15 mouse cellular contexts compared by ENCODE assay signal in genomic region chr12:35072178-35072577, GRCm38 (mm10).
"Had no signal": no experiment of that assay in that cellular context is flagged by ENCODE, and none has a peak within 500 bp of the region (broad histone marks: within the 10 kb centered on the region; RNA-seq: fewer than 3 reads in every experiment).

No protein-coding gene starts in this region.

- DNase-seq: kidney, adult 9 months; kidney, postnatal 14 days; kidney, postnatal 4 days; layer of hippocampus, postnatal 36 days; liver; lung, adult 18-20 months; lung, postnatal 10 days; lung, postnatal 36 days; retina, postnatal 1 day; right cerebral cortex, postnatal 25 days; spleen, adult 18-20 months; thymus, postnatal 25 days had no signal

- ATAC-seq: liver, embryonic 12.5 days; midbrain, embryonic 13.5 days; midbrain, embryonic 16.5 days had no signal
